Mouse (Mus musculus) C2C12 (cell line): Measurements from ENCODE around the gene Nol12.

Experiments used
- CEBPB ChIP-seq: IDR thresholded peaks from one replicate; pipeline ENCODE4 v1.6.1; 2011; ENCODE audit warnings: low read depth, mild to moderate bottlenecking, control low read depth, moderate library complexity
- CTCF ChIP-seq: IDR thresholded peaks from one replicate; pipeline ENCODE4 v1.5.1; 2011; ENCODE audit not compliant: control insufficient read depth, insufficient read depth, insufficient read length
- MAX ChIP-seq: IDR thresholded peaks from one replicate; pipeline ENCODE4 v1.6.1; 2011; ENCODE audit warnings: mild to moderate bottlenecking, control low read depth
- MYOG ChIP-seq: IDR thresholded peaks from one replicate; pipeline ENCODE4 v1.6.1; 2011; ENCODE audit not compliant: control insufficient read depth, insufficient read length; ENCODE audit errors: extremely low read depth
- USF1 ChIP-seq: IDR thresholded peaks from one replicate; pipeline ENCODE4 v1.6.1; 2011; ENCODE audit warnings: low read depth, mild to moderate bottlenecking, control low read depth, moderate library complexity

- no peak for TF ChIP-seq CTCF
- TF ChIP-seq USF1, result no peak
- no peak for TF ChIP-seq MAX
- no peak for TF ChIP-seq MYOG
- no peak for TF ChIP-seq CEBPB
Measured at GRCm38 (mm10) chr15:78977676-78978159, 43.0 kb downstream of the Nol12 start.
